Mouse (Mus musculus) monocyte, adult 5-6 weeks (primary cell): Measurements from ENCODE around the gene Olfr313. TPM values are rescaled to one million over a fixed set of nuclear protein-coding genes. Genes with fewer than 3 reads are reported as not detected.
"Not testable (repeated sequence)": the region's sequence is repeated elsewhere in the genome, so short reads cannot be mapped to it uniquely, and the experiment has no call there.

ENCODE experiments used
- ATAC-seq: fragments of 153-309, 156-312 bp; replicated peaks from 2 replicates; pipeline ENCODE4 v1.8.0; 2017; ENCODE audit warnings: mild to moderate bottlenecking; ENCODE audit not compliant: low TSS enrichment, insufficient number of reproducible peaks, severe bottlenecking, poor library complexity, low FRiP score
- total RNA-seq: library from RNA; stranded (forward); fragments of 200-1000, 200-491, 200-594 nt; gene quantifications from 3 replicates; pipeline ENCODE4 v1.2.3, GENCODE M21; 2017

The Olfr313 gene
- total RNA-seq, 1 experiment from 2014 or later: not detected

GRCm38 (mm10) chr11:58838951-58839350 is 24.2 kb downstream of the Olfr313 start, which contains the start of gene Olfr311:
Gene Olfr311 (plus strand): TSS chr11:58839251.
- ATAC-seq: not testable (repeated sequence)

DNA sequence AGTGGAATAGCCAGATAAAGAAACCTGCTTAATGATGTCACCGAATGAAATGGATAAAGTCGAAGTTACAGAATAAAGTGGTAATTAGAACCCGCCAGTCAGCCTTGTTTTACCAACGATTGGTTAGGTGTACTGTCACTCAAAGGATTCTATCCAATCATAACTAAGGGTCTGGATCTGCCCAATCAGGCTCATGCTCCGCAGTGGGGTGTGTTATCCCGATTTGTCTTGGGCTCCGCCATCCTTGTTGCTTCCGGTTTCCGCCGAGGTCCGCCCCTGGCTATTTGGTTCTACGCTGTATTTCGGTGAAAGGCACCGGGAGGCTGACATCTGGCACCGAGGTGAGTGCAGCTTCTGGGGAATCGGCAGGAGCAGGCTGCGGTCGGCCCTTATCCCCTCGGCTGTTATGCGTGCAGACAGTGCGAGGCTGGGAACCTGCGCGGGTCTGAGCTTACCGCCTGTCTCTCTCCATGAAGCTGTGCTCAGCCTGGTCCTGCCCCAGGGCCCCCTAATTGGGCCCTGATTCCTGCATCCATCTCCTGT is 32.2 kb downstream of the Olfr313 start, which contains the start of gene Gm12258:
TSS of gene Gm12258 (plus strand) at position 240 of the 543 bp plus-strand sequence.
- peak; percentile 100 for ATAC-seq

DNA sequence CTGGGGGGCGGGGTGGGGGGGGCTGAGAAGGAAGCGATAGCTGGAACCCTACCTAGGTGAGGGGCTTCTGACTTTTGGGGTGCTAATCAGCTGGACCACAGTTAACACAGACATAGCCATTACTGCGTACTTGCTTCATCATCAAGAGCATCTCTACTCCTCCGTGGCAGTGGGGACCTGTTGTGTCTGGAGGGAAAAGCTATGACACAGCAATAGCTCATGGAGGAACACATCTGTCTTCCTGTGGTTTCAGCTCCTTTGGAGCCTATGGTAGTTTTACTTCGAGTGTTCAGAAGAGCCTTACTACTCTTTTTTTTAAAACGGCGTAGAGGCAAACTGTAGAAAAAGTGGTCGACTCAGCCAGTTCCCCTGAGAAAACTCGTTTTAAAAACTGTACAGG is 32.8 kb downstream of the Olfr313 start:
- ATAC-seq: no peak

DNA sequence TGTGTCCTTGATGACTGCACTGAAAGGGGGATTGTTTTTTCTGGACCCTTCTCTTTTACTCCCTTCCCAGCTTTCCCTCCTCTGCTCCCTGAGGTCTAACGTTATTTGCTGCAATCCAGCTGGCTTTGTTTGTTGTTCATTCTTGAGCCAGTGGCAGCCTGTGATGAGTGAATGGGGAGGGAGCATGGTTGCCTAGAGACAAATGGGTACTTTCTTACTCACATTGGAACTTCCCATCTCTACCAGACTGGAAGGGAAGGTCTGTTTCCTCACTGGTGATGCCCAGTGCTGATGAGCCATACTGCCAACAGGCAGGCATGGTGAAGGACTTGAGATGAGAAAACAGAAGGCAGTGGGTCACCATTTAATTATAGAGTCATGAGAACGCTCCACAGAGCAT is 34.9 kb downstream of the Olfr313 start:
- ATAC-seq: no peak

- no peak for ATAC-seq
Measured at GRCm38 (mm10) chr11:58860744-58861143, 45.9 kb downstream of the Olfr313 start.

DNA sequence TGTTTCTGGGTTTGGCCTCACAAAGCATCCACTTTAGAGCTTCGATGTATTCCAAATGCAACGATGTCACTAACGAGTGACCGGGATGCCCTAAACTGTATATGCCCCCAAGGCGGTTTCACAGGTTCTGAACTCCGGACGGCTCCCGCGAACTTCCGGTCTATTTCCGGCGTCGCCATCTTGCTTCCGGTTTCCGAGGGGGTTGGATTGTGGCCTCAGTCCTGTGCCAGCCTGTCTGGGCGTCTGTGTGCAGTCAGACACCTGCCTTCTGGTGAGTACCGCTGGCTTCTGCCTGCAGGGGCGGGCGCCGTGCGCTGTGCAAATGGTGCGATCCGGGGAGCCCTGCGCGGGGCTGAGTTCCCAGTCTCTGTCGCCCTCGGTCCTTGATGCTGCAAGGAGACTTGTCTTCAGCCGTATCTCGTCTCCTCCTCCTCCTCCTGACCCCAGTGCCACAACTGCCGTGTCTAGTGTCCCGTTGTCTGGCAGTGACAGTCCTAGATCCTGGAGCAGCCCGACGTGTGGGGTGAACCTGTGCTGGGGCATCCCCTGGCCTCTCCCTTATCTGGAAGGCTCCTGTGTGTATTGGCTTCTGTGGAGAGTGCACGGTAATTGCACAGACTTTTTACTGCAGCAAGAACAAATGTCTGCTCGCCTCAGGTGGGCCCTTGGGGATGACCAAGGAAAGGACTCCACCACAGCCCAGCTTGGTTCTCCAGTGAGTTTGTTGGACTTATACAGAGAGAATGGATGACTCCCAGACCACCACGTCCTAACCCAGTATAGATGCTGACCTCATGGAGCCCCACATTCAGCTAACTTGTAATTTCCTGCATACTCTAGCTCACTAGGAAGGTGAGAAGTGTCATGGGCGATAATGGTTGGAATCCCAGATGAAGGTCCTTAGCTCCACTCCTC is 52.5 kb downstream of the Olfr313 start, which contains the start of gene 2810021J22Rik:
TSS of gene 2810021J22Rik (plus strand) at position 178 of the 915 bp plus-strand sequence.
- peak; percentile 78 for ATAC-seq

- ATAC-seq: no peak
Measured at GRCm38 (mm10) chr11:58867954-58868330, 53.1 kb downstream of the Olfr313 start.

Other genes with a start within 250 kb of the Olfr313 start
- not detected in 3 replicates for gene Olfr224, start 244.4 kb upstream of the Olfr313 start, total RNA-seq
- not detected in 3 replicates for gene Olfr325, start 237.3 kb upstream of the Olfr313 start, total RNA-seq
- gene Olfr324, start 219.9 kb upstream of the Olfr313 start, total RNA-seq: not detected in 3 replicates
- not detected in 3 replicates for gene 2210407C18Rik, start 198.9 kb upstream of the Olfr313 start, total RNA-seq
- gene Olfr323, start 184.5 kb upstream of the Olfr313 start, total RNA-seq: not detected in 3 replicates
- not detected in 3 replicates for gene Trim58, start 174.5 kb upstream of the Olfr313 start, total RNA-seq
- gene Olfr322, start 156.2 kb upstream of the Olfr313 start, total RNA-seq: not detected in 3 replicates
- not detected in 3 replicates for gene Olfr320, start 133.9 kb upstream of the Olfr313 start, total RNA-seq
- gene Olfr319, start 115.8 kb upstream of the Olfr313 start, total RNA-seq: not detected in 3 replicates
- not detected in 3 replicates for gene Olfr318, start 91.0 kb upstream of the Olfr313 start, total RNA-seq
- not detected in 3 replicates for gene Olfr317, start 75.8 kb upstream of the Olfr313 start, total RNA-seq
- gene Olfr316, start 62.3 kb upstream of the Olfr313 start, total RNA-seq: not detected in 3 replicates
- not detected in 3 replicates for gene Olfr315, start 41.8 kb upstream of the Olfr313 start, total RNA-seq
- gene Olfr314, start 32.0 kb upstream of the Olfr313 start, total RNA-seq: not detected in 3 replicates
- gene Fam183b, start 13.0 kb upstream of the Olfr313 start, total RNA-seq: not detected in 3 replicates
- gene Olfr312, start 14.2 kb downstream of the Olfr313 start, total RNA-seq: not detected in 3 replicates
- gene Olfr311, start 24.3 kb downstream of the Olfr313 start, total RNA-seq: not detected in 3 replicates
- 4.3 to 16.7 TPM (median 6.6 TPM) in 3 replicates for gene Gm12258, start 32.2 kb downstream of the Olfr313 start, total RNA-seq
- gene 2810021J22Rik, start 52.2 kb downstream of the Olfr313 start, total RNA-seq: 3.4 to 10.0 TPM (median 3.9 TPM) in 3 replicates
- gene Zfp39, start 89.2 kb downstream of the Olfr313 start, total RNA-seq: 9.4 to 12.8 TPM (median 10.7 TPM) in 3 replicates
- not detected in 3 replicates for gene Btnl10, start 102.9 kb downstream of the Olfr313 start, total RNA-seq
- gene Rnf187, start 123.9 kb downstream of the Olfr313 start, total RNA-seq: 42.2 to 79.7 TPM (median 47.8 TPM) in 3 replicates
- gene Hist3h2ba, start 133.9 kb downstream of the Olfr313 start, total RNA-seq: 1.7 TPM in 2 of 3 replicates, not detected in the other
- gene Hist3h2a, start 139.7 kb downstream of the Olfr313 start, total RNA-seq: 35.6 to 52.4 TPM (median 42.1 TPM) in 3 replicates
- 0.29 TPM in 1 of 3 replicates, not detected in the others for gene Trim17, start 139.7 kb downstream of the Olfr313 start, total RNA-seq
- gene Trim11, start 163.1 kb downstream of the Olfr313 start, total RNA-seq: 32.0 to 47.3 TPM (median 32.7 TPM) in 3 replicates